Mouse (Mus musculus) cerebellum, postnatal 4 days (tissue): ENCODE measurements around the gene Itpr1.

Source experiments
- DNase-seq, 2 experiments: peaks; one replicate each; pipeline ENCODE4 v3.0.0; 2022; ENCODE audit warnings: low spot score in 2 of 2, mixed read lengths in 1 of 2

Itpr1 gene

GRCm38 (mm10) chr6:108240754-108241153 is 27.9 kb downstream of the Itpr1 start:
- DNase-seq = peak in 1 of 2 experiments; percentile 15

- no peak for DNase-seq
Observed at GRCm38 (mm10) chr6:108244571-108244970, 31.7 kb downstream of the Itpr1 start.

- no peak for DNase-seq
Observed at GRCm38 (mm10) chr6:108246369-108247085, 33.6 kb downstream of the Itpr1 start.

- DNase-seq = no peak
Observed at GRCm38 (mm10) chr6:108247211-108247610, 34.3 kb downstream of the Itpr1 start.

GRCm38 (mm10) chr6:108248519-108248918 is 35.6 kb downstream of the Itpr1 start:
- DNase-seq = no peak

GRCm38 (mm10) chr6:108249031-108249917 is 36.4 kb downstream of the Itpr1 start:
- no peak for DNase-seq

- DNase-seq = no peak
Observed at GRCm38 (mm10) chr6:108249918-108250225, 37.0 kb downstream of the Itpr1 start.

- DNase-seq = no peak
Observed at GRCm38 (mm10) chr6:108250416-108250815, 37.5 kb downstream of the Itpr1 start.

- DNase-seq = no peak
Observed at GRCm38 (mm10) chr6:108252565-108253360, 39.9 kb downstream of the Itpr1 start.

GRCm38 (mm10) chr6:108254132-108255064 is 41.5 kb downstream of the Itpr1 start:
- no peak for DNase-seq

- no peak for DNase-seq
Observed at GRCm38 (mm10) chr6:108255880-108256279, 43.0 kb downstream of the Itpr1 start.

- no peak for DNase-seq
Observed at GRCm38 (mm10) chr6:108257225-108257624, 44.3 kb downstream of the Itpr1 start.

GRCm38 (mm10) chr6:108258631-108259030 is 45.7 kb downstream of the Itpr1 start:
- DNase-seq = no peak

GRCm38 (mm10) chr6:108259671-108260070 is 46.8 kb downstream of the Itpr1 start:
- no peak for DNase-seq

- no peak for DNase-seq
Observed at GRCm38 (mm10) chr6:108261506-108261905, 48.6 kb downstream of the Itpr1 start.

- no peak for DNase-seq
Observed at GRCm38 (mm10) chr6:108264164-108264563, 51.3 kb downstream of the Itpr1 start.

GRCm38 (mm10) chr6:108273451-108273850 is 60.6 kb downstream of the Itpr1 start:
- no peak for DNase-seq

- DNase-seq = no peak
Observed at GRCm38 (mm10) chr6:108274364-108275084, 61.6 kb downstream of the Itpr1 start.

- DNase-seq = no peak
Observed at GRCm38 (mm10) chr6:108276880-108277507, 64.1 kb downstream of the Itpr1 start.
